Mouse (Mus musculus): ENCODE data around the gene Rnf126. TPM values are rescaled to one million over a fixed set of nuclear protein-coding genes. Genes with fewer than 3 reads are reported as not detected.
A peak's percentile ranks its signal among the peaks of the same experiment; 100 is the strongest.

Gene Rnf126
- polyA plus RNA-seq, 1 experiment from 2014 or later: 62.5 TPM

DNA sequence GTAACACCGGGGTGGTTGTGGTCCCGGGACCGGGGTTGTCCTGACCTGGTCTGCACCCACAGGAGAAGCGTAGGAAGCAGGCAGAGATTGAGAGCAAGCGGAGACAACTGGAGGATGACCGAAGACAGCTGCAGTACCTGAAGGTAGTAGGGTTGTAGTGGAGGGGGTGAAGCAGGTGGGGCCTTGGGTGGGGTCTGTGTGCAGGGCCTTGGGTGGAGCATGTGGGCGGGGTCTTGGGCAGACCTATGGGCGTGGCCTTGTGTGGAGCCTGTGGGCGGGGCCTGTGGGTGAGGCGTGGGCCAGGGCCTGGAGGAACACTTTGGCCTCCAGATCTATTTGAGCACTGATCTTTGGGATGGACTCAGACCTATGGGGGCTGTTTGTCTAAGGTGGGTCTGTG is 40.2 kb upstream of the Rnf126 start:
- WGBS: 72% methylated on average over 10 of the region's 10 CpGs
- peaks cover 24% of the 10 kb centered on the region for H3K36me3 ChIP-seq (ENCODE audit: control insufficient read depth, insufficient read depth, low read length)
- H3K9ac ChIP-seq (ENCODE audit: low read length): peak overlapping the region; percentile 60; the same call in 1 of the 2 replicates
- H3K27ac ChIP-seq (replicated peaks in 1 of 2; ENCODE audit: control insufficient read depth in 1 of 2, insufficient read depth in 1 of 2, low read depth in 2 of 2, low read length in 2 of 2): peak overlapping the region; percentile 46 to 75
- H3K4me2 ChIP-seq (ENCODE audit: low read length): peak overlapping the region; percentile 47
- no peaks in the 10 kb centered on the region for H3K27me3 ChIP-seq (ENCODE audit: control insufficient read depth, insufficient read depth, low read length)
- peaks cover 22 to 24% of the 10 kb centered on the region in 2 experiments for H3K4me1 ChIP-seq (ENCODE audit: control insufficient read depth in 2 of 2, insufficient read depth in 2 of 2, low read length in 2 of 2)
- H3K4me3 ChIP-seq (ENCODE audit: control insufficient read depth in 1 of 2, insufficient read depth in 1 of 2, low read depth in 1 of 2, low read length in 2 of 2): peak overlapping the region; percentile 0 to 10; a peak in 2 of 4 replicates
- peak; percentile 8; the same call in 1 of the 2 replicates for ATAC-seq (ENCODE audit: insufficient number of reproducible peaks, insufficient read depth, low FRiP score, low read depth)
- no peaks in the 10 kb centered on the region for H3K9me3 ChIP-seq (ENCODE audit: control insufficient read depth, low read length)

DNA sequence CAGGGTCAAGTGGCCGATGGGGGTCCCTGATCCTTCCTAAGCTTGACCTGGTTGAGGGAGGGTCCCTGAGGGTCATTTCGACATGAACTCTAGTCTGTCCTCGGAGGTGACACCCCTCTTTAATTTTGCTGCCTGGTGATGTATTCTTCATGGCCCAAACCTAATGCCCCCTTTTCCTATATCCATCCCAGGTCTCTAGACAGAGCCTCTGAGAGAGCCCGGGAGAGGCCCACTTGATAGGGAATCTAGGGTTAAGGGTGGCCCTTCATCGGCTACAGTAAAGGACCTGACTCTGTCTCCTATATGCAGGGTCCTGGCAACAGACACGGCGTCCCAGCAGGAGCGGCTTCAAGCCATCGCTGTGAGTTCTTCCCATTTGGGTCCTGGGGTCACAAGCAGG is 39.6 kb upstream of the Rnf126 start:
- Histone ChIP-seq H3K4me1 (ENCODE audit: control insufficient read depth in 2 of 2, insufficient read depth in 2 of 2, low read length in 2 of 2) (peaks cover 25 to 28% of the 10 kb centered on the region in 2 experiments), H3K4me2 (ENCODE audit: low read length) (peak overlapping the region; percentile 47), H3K27me3 (ENCODE audit: control insufficient read depth, insufficient read depth, low read length) (no peaks in the 10 kb centered on the region), H3K27ac (replicated peaks in 1 of 2; ENCODE audit: control insufficient read depth in 1 of 2, insufficient read depth in 1 of 2, low read depth in 2 of 2, low read length in 2 of 2) (peak overlapping the region; percentile 29 to 75), H3K9ac (ENCODE audit: low read length) (peak overlapping the region; percentile 60; the same call in 1 of the 2 replicates), H3K36me3 (ENCODE audit: control insufficient read depth, insufficient read depth, low read length) (peaks cover 21% of the 10 kb centered on the region), H3K4me3 (ENCODE audit: control insufficient read depth in 1 of 2, insufficient read depth in 1 of 2, low read depth in 1 of 2, low read length in 2 of 2) (peak overlapping the region in 1 of 2 experiments; percentile 12; a peak in 2 of 4 replicates), H3K9me3 (ENCODE audit: control insufficient read depth, low read length) (no peaks in the 10 kb centered on the region)
- 69% methylated on average over 9 of the region's 9 CpGs for WGBS
- ATAC-seq (ENCODE audit: insufficient number of reproducible peaks, insufficient read depth, low FRiP score, low read depth): no peak

DNA sequence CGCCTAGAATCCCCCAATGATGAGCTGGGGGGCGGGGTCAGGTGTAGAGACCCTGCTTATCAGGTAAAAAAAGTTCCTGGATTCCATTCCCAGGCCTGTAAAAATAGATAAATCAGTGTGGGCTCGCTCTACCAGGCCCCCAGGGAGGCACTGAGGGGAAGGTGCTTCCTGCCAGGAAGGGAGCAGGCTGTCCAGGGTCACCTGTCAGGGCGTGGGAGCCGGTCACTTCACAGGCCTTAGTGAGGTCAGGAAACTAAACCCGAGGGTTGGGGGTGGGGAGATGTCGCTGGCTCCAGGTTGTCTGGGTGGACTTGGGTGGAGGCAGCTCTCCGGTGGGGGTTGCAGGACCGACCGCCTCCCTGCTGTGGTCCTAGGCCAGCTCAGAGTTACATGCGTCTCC is 38.9 kb upstream of the Rnf126 start:
- WGBS: 30% methylated on average over 11 of the region's 11 CpGs
- Histone ChIP-seq H3K9ac (ENCODE audit: low read length) (no peak overlapping the region), H3K9me3 (ENCODE audit: control insufficient read depth, low read length) (no peaks in the 10 kb centered on the region), H3K4me2 (ENCODE audit: low read length) (peak overlapping the region; percentile 47), H3K36me3 (ENCODE audit: control insufficient read depth, insufficient read depth, low read length) (peaks cover 17% of the 10 kb centered on the region), H3K4me3 (ENCODE audit: control insufficient read depth in 1 of 2, insufficient read depth in 1 of 2, low read depth in 1 of 2, low read length in 2 of 2) (peak overlapping the region in 1 of 2 experiments; percentile 12; a peak in 2 of 4 replicates), H3K4me1 (ENCODE audit: control insufficient read depth in 2 of 2, insufficient read depth in 2 of 2, low read length in 2 of 2) (peaks cover 25 to 28% of the 10 kb centered on the region in 2 experiments), H3K27ac (replicated peaks in 1 of 2; ENCODE audit: control insufficient read depth in 1 of 2, insufficient read depth in 1 of 2, low read depth in 2 of 2, low read length in 2 of 2) (peak overlapping the region; percentile 29 to 75; a peak in 3 of 4 replicates), H3K27me3 (ENCODE audit: control insufficient read depth, insufficient read depth, low read length) (no peaks in the 10 kb centered on the region)
- ATAC-seq (ENCODE audit: insufficient number of reproducible peaks, insufficient read depth, low FRiP score, low read depth): peak; percentile 69

DNA sequence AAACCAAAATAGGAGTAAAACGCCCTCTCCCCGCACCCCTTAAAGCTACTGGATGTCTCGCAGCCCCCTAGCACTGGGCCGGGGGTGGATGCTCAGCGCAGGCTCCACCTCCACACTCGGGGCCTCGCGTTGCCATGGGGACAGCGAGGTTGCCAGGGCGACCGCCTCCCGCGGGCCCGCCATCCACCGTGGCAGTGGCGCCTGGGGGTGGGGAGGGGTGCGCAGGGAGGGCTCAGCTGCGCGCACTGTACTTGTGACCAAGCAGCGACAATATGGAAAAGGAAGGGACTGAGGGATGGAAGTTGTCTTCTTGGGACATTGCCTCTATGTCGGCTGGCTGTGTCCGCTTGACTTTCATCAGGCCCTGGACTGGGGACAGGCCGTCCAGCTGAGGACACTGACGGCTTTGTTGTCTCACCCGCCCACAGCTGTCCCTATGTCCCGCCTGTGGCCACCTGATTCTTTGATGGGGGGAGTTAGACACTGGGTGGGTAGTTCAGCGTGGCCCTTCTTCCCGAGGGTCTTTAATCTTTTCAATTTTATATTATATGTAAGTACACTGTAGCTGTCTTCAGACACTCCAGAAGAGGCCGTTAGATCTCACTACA is 37.1 kb upstream of the Rnf126 start:
- Histone ChIP-seq H3K27ac (replicated peaks in 1 of 2; ENCODE audit: control insufficient read depth in 1 of 2, insufficient read depth in 1 of 2, low read depth in 2 of 2, low read length in 2 of 2) (no peak overlapping the region; a peak in 1 of 4 replicates), H3K36me3 (ENCODE audit: control insufficient read depth, insufficient read depth, low read length) (peaks cover 5% of the 10 kb centered on the region; the same call in 1 of the 2 replicates), H3K4me2 (ENCODE audit: low read length) (peak overlapping the region; percentile 25; the same call in 1 of the 2 replicates), H3K9me3 (ENCODE audit: control insufficient read depth, low read length) (no peaks in the 10 kb centered on the region), H3K9ac (ENCODE audit: low read length) (peak overlapping the region; percentile 16; the same call in 1 of the 2 replicates), H3K4me3 (ENCODE audit: control insufficient read depth in 1 of 2, insufficient read depth in 1 of 2, low read depth in 1 of 2, low read length in 2 of 2) (no peak overlapping the region), H3K4me1 (ENCODE audit: control insufficient read depth in 2 of 2, insufficient read depth in 2 of 2, low read length in 2 of 2) (peaks cover 25 to 28% of the 10 kb centered on the region in 2 experiments), H3K27me3 (ENCODE audit: control insufficient read depth, insufficient read depth, low read length) (no peaks in the 10 kb centered on the region)
- WGBS: 15% methylated on average over 29 of the region's 29 CpGs
- no peak for ATAC-seq (ENCODE audit: insufficient number of reproducible peaks, insufficient read depth, low FRiP score, low read depth)

DNA sequence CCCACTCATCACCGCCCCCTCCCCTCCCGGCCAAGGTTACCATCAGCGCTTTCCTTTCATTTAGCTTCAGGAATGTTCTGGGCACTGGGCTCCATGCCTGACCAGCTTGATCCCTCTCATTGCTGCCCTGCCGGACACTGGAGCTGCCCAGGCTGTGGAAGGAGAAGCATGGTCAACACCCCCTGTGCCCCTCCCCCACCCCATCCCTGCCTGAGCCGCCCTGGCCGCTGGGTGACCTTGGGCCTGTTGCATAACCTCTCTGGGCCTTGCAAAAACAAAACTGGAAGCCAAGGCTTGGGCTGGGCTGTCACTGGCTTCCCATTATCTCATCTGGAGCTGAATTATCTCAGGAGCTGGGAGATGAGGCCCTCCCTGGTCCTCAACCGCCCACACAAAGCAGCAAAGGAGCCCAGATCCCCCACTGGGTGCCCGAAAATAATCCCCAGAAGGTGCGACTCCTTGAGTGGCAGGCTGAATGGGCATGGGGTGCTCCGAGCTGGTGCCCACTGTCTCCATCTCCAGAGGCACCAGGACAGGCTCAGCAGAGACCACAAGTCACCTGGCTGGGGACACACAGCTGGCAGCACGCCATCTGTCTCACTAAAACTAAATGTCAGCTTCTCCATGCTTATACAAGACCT is 35.7 kb upstream of the Rnf126 start:
- 25% methylated on average over 11 of the region's 11 CpGs for WGBS

DNA sequence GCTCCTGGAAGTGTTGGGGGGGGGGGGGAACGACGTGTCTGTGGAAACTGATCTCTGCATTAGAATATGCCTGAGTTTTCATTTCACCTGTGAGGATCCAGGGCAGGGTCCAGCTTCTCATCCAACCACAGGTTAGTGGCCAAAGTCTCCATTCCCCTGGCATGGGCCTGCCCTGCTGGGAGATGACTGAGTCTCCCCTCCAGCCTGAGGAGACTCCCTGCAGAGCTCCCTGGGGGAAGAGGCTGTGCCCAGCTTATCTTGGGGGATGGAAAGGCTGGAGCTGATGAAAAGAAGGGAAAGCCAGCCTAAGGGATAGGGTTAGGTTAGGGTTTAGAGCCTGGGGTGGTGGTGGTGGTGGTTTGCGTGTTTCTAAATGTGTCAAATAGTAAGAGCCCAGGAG is 35.1 kb upstream of the Rnf126 start:
- Histone ChIP-seq H3K9ac (ENCODE audit: low read length) (peak overlapping the region; percentile 25; the same call in 1 of the 2 replicates), H3K4me3 (ENCODE audit: control insufficient read depth in 1 of 2, insufficient read depth in 1 of 2, low read depth in 1 of 2, low read length in 2 of 2) (no peak overlapping the region), H3K27ac (replicated peaks in 1 of 2; ENCODE audit: control insufficient read depth in 1 of 2, insufficient read depth in 1 of 2, low read depth in 2 of 2, low read length in 2 of 2) (no peak overlapping the region), H3K4me1 (ENCODE audit: control insufficient read depth in 2 of 2, insufficient read depth in 2 of 2, low read length in 2 of 2) (peaks cover 27 to 32% of the 10 kb centered on the region in 2 experiments), H3K27me3 (ENCODE audit: control insufficient read depth, insufficient read depth, low read length) (no peaks in the 10 kb centered on the region), H3K9me3 (ENCODE audit: control insufficient read depth, low read length) (no peaks in the 10 kb centered on the region), H3K4me2 (ENCODE audit: low read length) (peak overlapping the region; percentile 16; the same call in 1 of the 2 replicates), H3K36me3 (ENCODE audit: control insufficient read depth, insufficient read depth, low read length) (no peaks in the 10 kb centered on the region)
- 34% methylated on average over 3 of the region's 3 CpGs for WGBS
- ATAC-seq (ENCODE audit: insufficient number of reproducible peaks, insufficient read depth, low FRiP score, low read depth): no peak

More for the DNA sequence above, 35.7 kb upstream of the Rnf126 start:
- Histone ChIP-seq H3K4me1 (ENCODE audit: control insufficient read depth in 2 of 2, insufficient read depth in 2 of 2, low read length in 2 of 2) (peaks cover 25 to 28% of the 10 kb centered on the region in 2 experiments), H3K9ac (ENCODE audit: low read length) (peak overlapping the region; percentile 41), H3K27me3 (ENCODE audit: control insufficient read depth, insufficient read depth, low read length) (no peaks in the 10 kb centered on the region), H3K4me2 (ENCODE audit: low read length) (peak overlapping the region; percentile 16; the same call in 1 of the 2 replicates), H3K4me3 (ENCODE audit: control insufficient read depth in 1 of 2, insufficient read depth in 1 of 2, low read depth in 1 of 2, low read length in 2 of 2) (no peak overlapping the region), H3K27ac (replicated peaks in 1 of 2; ENCODE audit: control insufficient read depth in 1 of 2, insufficient read depth in 1 of 2, low read depth in 2 of 2, low read length in 2 of 2) (peak overlapping the region in 1 of 2 experiments; percentile 62; a peak in 2 of 4 replicates), H3K9me3 (ENCODE audit: control insufficient read depth, low read length) (no peaks in the 10 kb centered on the region), H3K36me3 (ENCODE audit: control insufficient read depth, insufficient read depth, low read length) (no peaks in the 10 kb centered on the region)
- ATAC-seq (ENCODE audit: insufficient number of reproducible peaks, insufficient read depth, low FRiP score, low read depth): peak; percentile 11; the same call in 1 of the 2 replicates

DNA sequence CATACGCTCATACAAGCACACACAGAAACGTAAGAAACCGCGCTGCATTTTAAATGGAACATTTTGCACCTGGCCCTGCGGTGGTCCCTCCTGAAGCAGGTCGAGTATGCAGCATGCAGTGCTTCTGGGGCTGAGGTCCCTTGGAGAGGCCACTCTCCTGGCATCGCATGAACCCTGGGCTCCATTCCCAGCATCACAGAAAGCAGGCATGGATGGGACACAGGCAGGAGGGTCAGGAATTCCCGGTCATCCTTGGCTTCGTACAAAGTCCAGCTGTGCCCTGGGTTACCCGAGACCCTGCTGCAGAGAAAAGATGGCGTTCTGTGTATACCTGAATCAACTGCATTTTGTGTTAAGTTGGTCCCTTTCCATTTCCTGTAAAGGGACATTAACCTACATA is 33.8 kb upstream of the Rnf126 start:
- no peak for ATAC-seq (ENCODE audit: insufficient number of reproducible peaks, insufficient read depth, low FRiP score, low read depth)
- Histone ChIP-seq H3K27ac (replicated peaks in 1 of 2; ENCODE audit: control insufficient read depth in 1 of 2, insufficient read depth in 1 of 2, low read depth in 2 of 2, low read length in 2 of 2) (no peak overlapping the region), H3K4me2 (ENCODE audit: low read length) (no peak overlapping the region), H3K27me3 (ENCODE audit: control insufficient read depth, insufficient read depth, low read length) (no peaks in the 10 kb centered on the region), H3K36me3 (ENCODE audit: control insufficient read depth, insufficient read depth, low read length) (no peaks in the 10 kb centered on the region), H3K9me3 (ENCODE audit: control insufficient read depth, low read length) (no peaks in the 10 kb centered on the region), H3K4me1 (ENCODE audit: control insufficient read depth in 2 of 2, insufficient read depth in 2 of 2, low read length in 2 of 2) (peaks cover 25 to 32% of the 10 kb centered on the region in 2 experiments), H3K4me3 (ENCODE audit: control insufficient read depth in 1 of 2, insufficient read depth in 1 of 2, low read depth in 1 of 2, low read length in 2 of 2) (no peak overlapping the region), H3K9ac (ENCODE audit: low read length) (no peak overlapping the region)
- 80% methylated on average over 11 of the region's 11 CpGs for WGBS

Measured in heart, embryonic 14.5 days (tissue).